Mouse (Mus musculus) liver (tissue): ENCODE data around the gene Atg3.
A peak's percentile ranks its signal among the peaks of the same experiment; 100 is the strongest.

Experiments used
- DNase-seq: peaks from one replicate; pipeline ENCODE4 v3.0.0-alpha.2; 2020; ENCODE audit warnings: mixed read lengths

Gene Atg3

GRCm38 (mm10) chr16:45158522-45159388 is at the start of gene Atg3, which contains the start of gene Slc35a5:
Gene Atg3 (plus strand): TSS chr16:45158785.
Gene Slc35a5 (minus strand): TSS chr16:45158706.
- peak; percentile 96 for DNase-seq

GRCm38 (mm10) chr16:45110498-45110897 is 48.1 kb upstream of the Atg3 start:
- no peak for DNase-seq

GRCm38 (mm10) chr16:45117200-45117599 is 41.4 kb upstream of the Atg3 start:
- DNase-seq, result no peak

GRCm38 (mm10) chr16:45118760-45119159 is 39.8 kb upstream of the Atg3 start:
- no peak for DNase-seq

GRCm38 (mm10) chr16:45120844-45121425 is 37.6 kb upstream of the Atg3 start:
- DNase-seq, result peak; percentile 7

- DNase-seq, result no peak
Measured at GRCm38 (mm10) chr16:45122571-45122970, 36.0 kb upstream of the Atg3 start.

- DNase-seq, result no peak
Measured at GRCm38 (mm10) chr16:45124230-45125203, 34.1 kb upstream of the Atg3 start.

GRCm38 (mm10) chr16:45127936-45128710 is 30.5 kb upstream of the Atg3 start:
- DNase-seq, result no peak

GRCm38 (mm10) chr16:45141711-45142110 is 16.9 kb upstream of the Atg3 start:
- no peak for DNase-seq

- no peak for DNase-seq
Measured at GRCm38 (mm10) chr16:45142565-45142964, 16.0 kb upstream of the Atg3 start.

- no peak for DNase-seq
Measured at GRCm38 (mm10) chr16:45145119-45145518, 13.5 kb upstream of the Atg3 start.

GRCm38 (mm10) chr16:45148488-45149082 is 10.0 kb upstream of the Atg3 start:
- DNase-seq, result no peak

GRCm38 (mm10) chr16:45154741-45155250 is 3.8 kb upstream of the Atg3 start:
- no peak for DNase-seq

- peak; percentile 84 for DNase-seq
Measured at GRCm38 (mm10) chr16:45158136-45158521, 456 bp upstream of the Atg3 start.

GRCm38 (mm10) chr16:45159389-45159716 is 768 bp downstream of the Atg3 start:
- DNase-seq, result no peak

- no peak for DNase-seq
Measured at GRCm38 (mm10) chr16:45178552-45178951, 20.0 kb downstream of the Atg3 start.

- DNase-seq, result no peak
Measured at GRCm38 (mm10) chr16:45181824-45182223, 23.2 kb downstream of the Atg3 start.

GRCm38 (mm10) chr16:45192613-45193012 is 34.0 kb downstream of the Atg3 start:
- DNase-seq, result peak; percentile 74

GRCm38 (mm10) chr16:45196816-45197215 is 38.2 kb downstream of the Atg3 start:
- DNase-seq, result peak; percentile 41

GRCm38 (mm10) chr16:45201395-45201794 is 42.8 kb downstream of the Atg3 start:
- no peak for DNase-seq

- no peak for DNase-seq
Measured at GRCm38 (mm10) chr16:45204438-45204837, 45.9 kb downstream of the Atg3 start.
